Mouse (Mus musculus): ENCODE data around the gene Znrf1.

GRCm38 (mm10) chr8:111537765-111538158 is 1.9 kb downstream of the Znrf1 start:
- TF ChIP-seq CTCF (IDR thresholded peaks at IDR 0.05; ENCODE audit: control insufficient read depth, insufficient read depth, insufficient read length) (no peak), MYOG (IDR thresholded peaks at IDR 0.05; ENCODE audit: control insufficient read depth, extremely low read depth, insufficient read length) (no peak), MAX (IDR thresholded peaks at IDR 0.05) (no peak)

All from C2C12 (cell line).